Mouse (Mus musculus) kidney, postnatal 0 days (tissue): ENCODE data around the gene Traip. TPM values are rescaled to one million over a fixed set of nuclear protein-coding genes. Genes with fewer than 3 reads are reported as not detected.

Experiments used
- ATAC-seq: fragments of 200-750 bp; cut with Nextera tagmentation; replicated peaks from 2 replicates; pipeline ENCODE4 v1.8.0; 2017; ENCODE audit warnings: low read depth, moderate number of reproducible peaks, moderate TSS enrichment, moderate library complexity; ENCODE audit not compliant: low FRiP score
- DNase-seq: peaks from one replicate; pipeline ENCODE4 v3.0.0-alpha.2; 2016; ENCODE audit warnings: low spot score
- H3K27ac ChIP-seq: fragments of 300-500 bp; sonication (generic); 2 replicates; pipeline ENCODE4 v1.5.1; 2014; ENCODE audit warnings: mild to moderate bottlenecking
- H3K27me3 ChIP-seq: fragments of 300-500 bp; sonication (generic); 2 replicates; pipeline ENCODE4 v1.6.1; 2014; ENCODE audit warnings: low read length, mixed read lengths; ENCODE audit not compliant: insufficient read depth
- H3K36me3 ChIP-seq: fragments of 300-500 bp; sonication (generic); 2 replicates; pipeline ENCODE4 v1.6.1; 2014; ENCODE audit warnings: low read length, mixed read lengths; ENCODE audit not compliant: insufficient read depth
- H3K4me1 ChIP-seq: fragments of 300-500 bp; sonication (generic); replicated peaks from 2 replicates; pipeline ENCODE4 v1.6.1; 2014; ENCODE audit warnings: antibody characterized with exemption, low read length, mixed read lengths; ENCODE audit not compliant: insufficient read depth
- H3K4me2 ChIP-seq: fragments of 300-500 bp; sonication (generic); 2 replicates; pipeline ENCODE4 v1.6.1; 2014; ENCODE audit warnings: mild to moderate bottlenecking, low read length, moderate library complexity, mixed read lengths
- H3K4me3 ChIP-seq: fragments of 300-500 bp; sonication (generic); replicated peaks from 2 replicates; pipeline ENCODE4 v1.5.1; 2014; ENCODE audit warnings: low read depth, low read length
- H3K9ac ChIP-seq: fragments of 300-500 bp; sonication (generic); 2 replicates; pipeline ENCODE4 v1.6.1; 2014; ENCODE audit warnings: low read depth, low read length
- H3K9me3 ChIP-seq: fragments of 300-500 bp; sonication (generic); replicated peaks from 2 replicates; pipeline ENCODE4 v1.6.1; 2016; ENCODE audit warnings: low read length, inconsistent platforms, mixed read lengths
- CTCF ChIP-seq: IDR thresholded peaks from 2 replicates; pipeline ENCODE4 v1.5.1; 2016; ENCODE audit warnings: antibody characterized with exemption, low read depth, mild to moderate bottlenecking, moderate library complexity
- WGBS: fragments of 180-500 bp; shearing (Covaris S2); extraction: QIAGEN DNeasy Blood & Tissue Kit; methylation state at CpG from one replicate; pipeline ENCODE4 v1.1.7; 2014; 5-methylcytosine and 5-hydroxymethylcytosine counted together
- polyA plus RNA-seq: library from polyadenylated mRNA; unstranded; fragments of >200 nt; fragmentation: Nextera tagmentation; extraction: Ambion mirVana; gene quantifications from 2 replicates; pipeline ENCODE4 v1.2.1, GENCODE M21; 2015

The Traip gene
- polyA plus RNA-seq, 1 experiment from 2014 or later = 10.2 TPM

GRCm38 (mm10) chr9:107927749-107928148 is 22.2 kb upstream of the Traip start:
- ATAC-seq = no peak
- Histone ChIP-seq H3K9me3 (no peaks in the 10 kb centered on the region), H3K4me1 (no peaks in the 10 kb centered on the region), H3K4me2 (no peak overlapping the region), H3K27me3 (no peaks in the 10 kb centered on the region), H3K4me3 (no peak overlapping the region), H3K27ac (no peak overlapping the region), H3K36me3 (no peaks in the 10 kb centered on the region), H3K9ac (no peak overlapping the region)
- WGBS = 71% methylated on average over 5 of the region's 5 CpGs
- TF ChIP-seq CTCF = no peak
- DNase-seq = no peak

GRCm38 (mm10) chr9:107928169-107928568 is 21.8 kb upstream of the Traip start, which contains the start of gene Actl11:
Gene Actl11 (plus strand): TSS chr9:107928469.
- TF ChIP-seq CTCF = no peak
- Histone ChIP-seq H3K27me3 (no peaks in the 10 kb centered on the region), H3K4me2 (no peak within 1 kb of the TSS), H3K27ac (no peak within 1 kb of the TSS), H3K4me3 (no peak within 1 kb of the TSS), H3K4me1 (no peaks in the 10 kb centered on the region), H3K9me3 (no peaks in the 10 kb centered on the region), H3K36me3 (no peaks in the 10 kb centered on the region), H3K9ac (no peak within 1 kb of the TSS)
- WGBS = 81% methylated on average over 3 of the region's 3 CpGs
- no peak for DNase-seq
- no peak for ATAC-seq

- no peak overlapping the region for H3K4me2 ChIP-seq
- ATAC-seq = no peak
- H3K36me3 ChIP-seq = no peaks in the 10 kb centered on the region
- no peak overlapping the region for H3K27ac ChIP-seq
- H3K9ac ChIP-seq = no peak overlapping the region
- DNase-seq = no peak
- no peak for TF ChIP-seq CTCF
- H3K4me3 ChIP-seq = no peak overlapping the region
- no peaks in the 10 kb centered on the region for H3K9me3 ChIP-seq
- H3K27me3 ChIP-seq = no peaks in the 10 kb centered on the region
- 55% methylated on average over 4 of the region's 4 CpGs for WGBS
- H3K4me1 ChIP-seq = 0 out of 2 replicates have a peak, but pooled peaks cover 10% of the 10 kb centered on the region
These were observed 17.7 kb upstream of the Traip start for GRCm38 (mm10) chr9:107932221-107932620.

- no peaks in the 10 kb centered on the region for H3K36me3 ChIP-seq
- no peak for DNase-seq
- H3K27me3 ChIP-seq = no peaks in the 10 kb centered on the region
- WGBS = 75% methylated on average over 11 of the region's 11 CpGs
- ATAC-seq = no peak
- H3K27ac ChIP-seq = no peak overlapping the region
- no peak for TF ChIP-seq CTCF
- H3K4me2 ChIP-seq = no peak overlapping the region
- 0 out of 2 replicates have a peak, but pooled peaks cover 10% of the 10 kb centered on the region for H3K4me1 ChIP-seq
- no peak overlapping the region for H3K4me3 ChIP-seq
- H3K9me3 ChIP-seq = no peaks in the 10 kb centered on the region
- no peak overlapping the region for H3K9ac ChIP-seq
These were observed 15.8 kb upstream of the Traip start for GRCm38 (mm10) chr9:107934146-107934545.

GRCm38 (mm10) chr9:107935374-107935773 is 14.6 kb upstream of the Traip start, which contains the start of gene Camkv:
Gene Camkv (plus strand): TSS chr9:107935674.
- ATAC-seq (peak; percentile 16; the same call in 1 of the 2 replicates), DNase-seq (no peak)
- Histone ChIP-seq H3K4me1 (0 out of 2 replicates have a peak, but pooled peaks cover 10% of the 10 kb centered on the region), H3K9me3 (no peaks in the 10 kb centered on the region), H3K27me3 (no peaks in the 10 kb centered on the region), H3K4me3 (peak within 1 kb of the TSS; percentile 38), H3K4me2 (peak within 1 kb of the TSS; percentile 87), H3K27ac (no peak within 1 kb of the TSS), H3K9ac (peak within 1 kb of the TSS; percentile 53), H3K36me3 (no peaks in the 10 kb centered on the region)
- 13% methylated on average over 3 of the region's 3 CpGs for WGBS
- no peak for TF ChIP-seq CTCF

- Histone ChIP-seq H3K4me3 (peak overlapping the region; percentile 38), H3K9me3 (no peaks in the 10 kb centered on the region), H3K36me3 (no peaks in the 10 kb centered on the region), H3K27ac (no peak overlapping the region), H3K4me1 (0 out of 2 replicates have a peak, but pooled peaks cover 10% of the 10 kb centered on the region), H3K27me3 (no peaks in the 10 kb centered on the region), H3K4me2 (peak overlapping the region; percentile 87), H3K9ac (peak overlapping the region; percentile 53)
- TF ChIP-seq CTCF = no peak
- under 1% methylated on average over 41 of the region's 41 CpGs for WGBS
- peak; percentile 41 for ATAC-seq
- peak; percentile 27 for DNase-seq
These were observed 14.1 kb upstream of the Traip start for GRCm38 (mm10) chr9:107935790-107936214.
